Mouse (Mus musculus): Measurements from ENCODE around the gene Hamp2.
"Not testable (repeated sequence)": the region's sequence is repeated elsewhere in the genome, so short reads cannot be mapped to it uniquely, and the experiment has no call there.

Gene Hamp2

GRCm38 (mm10) chr7:30924581-30924980 lies at the start of gene Hamp2:
Hamp2 (minus strand) TSS chr7:30924681.
- DNase-seq (ENCODE audit: low read depth): not testable (repeated sequence)

- DNase-seq (ENCODE audit: low read depth): peak; percentile 87
Measured at GRCm38 (mm10) chr7:30973501-30974289, 49.2 kb upstream of the Hamp2 start, which contains the start of gene Fam187b. Fam187b (plus strand) TSS chr7:30973790.

- no peak for DNase-seq (ENCODE audit: low read depth)
Measured at GRCm38 (mm10) chr7:30973251-30973500, 48.7 kb upstream of the Hamp2 start, which contains the start of gene Lsr. Lsr (minus strand) TSS chr7:30973464.

- DNase-seq (ENCODE audit: low read depth): no peak
Measured at GRCm38 (mm10) chr7:30972426-30973250, 48.2 kb upstream of the Hamp2 start.

- DNase-seq (ENCODE audit: low read depth): no peak
Measured at GRCm38 (mm10) chr7:30971901-30972300, 47.4 kb upstream of the Hamp2 start.

- no peak for DNase-seq (ENCODE audit: low read depth)
Measured at GRCm38 (mm10) chr7:30969174-30969573, 44.7 kb upstream of the Hamp2 start.

- DNase-seq (ENCODE audit: low read depth): no peak
Measured at GRCm38 (mm10) chr7:30968611-30969010, 44.1 kb upstream of the Hamp2 start.

- no peak for DNase-seq (ENCODE audit: low read depth)
Measured at GRCm38 (mm10) chr7:30966657-30967056, 42.2 kb upstream of the Hamp2 start.

GRCm38 (mm10) chr7:30965677-30966076 lies 41.2 kb upstream of the Hamp2 start:
- no peak for DNase-seq (ENCODE audit: low read depth)

- DNase-seq (ENCODE audit: low read depth): no peak
Measured at GRCm38 (mm10) chr7:30964366-30964765, 39.9 kb upstream of the Hamp2 start.

- DNase-seq (ENCODE audit: low read depth): no peak
Measured at GRCm38 (mm10) chr7:30962862-30963261, 38.4 kb upstream of the Hamp2 start.

GRCm38 (mm10) chr7:30959786-30960349 lies 35.4 kb upstream of the Hamp2 start:
- no peak for DNase-seq (ENCODE audit: low read depth)

GRCm38 (mm10) chr7:30958866-30959487 lies 34.5 kb upstream of the Hamp2 start:
- no peak for DNase-seq (ENCODE audit: low read depth)

GRCm38 (mm10) chr7:30958109-30958865 lies 33.8 kb upstream of the Hamp2 start:
- no peak for DNase-seq (ENCODE audit: low read depth)

- DNase-seq (ENCODE audit: low read depth): peak; percentile 78
Measured at GRCm38 (mm10) chr7:30957367-30957783, 32.9 kb upstream of the Hamp2 start.

- DNase-seq (ENCODE audit: low read depth): no peak
Measured at GRCm38 (mm10) chr7:30956756-30957366, 32.4 kb upstream of the Hamp2 start, which contains the start of gene Usf2. Usf2 (minus strand) TSS chr7:30956803.

GRCm38 (mm10) chr7:30956357-30956751 lies 31.9 kb upstream of the Hamp2 start:
- no peak for DNase-seq (ENCODE audit: low read depth)

- no peak for DNase-seq (ENCODE audit: low read depth)
Measured at GRCm38 (mm10) chr7:30955584-30956356, 31.3 kb upstream of the Hamp2 start.

GRCm38 (mm10) chr7:30954971-30955520 lies 30.6 kb upstream of the Hamp2 start:
- DNase-seq (ENCODE audit: low read depth): no peak

GRCm38 (mm10) chr7:30954036-30954435 lies 29.6 kb upstream of the Hamp2 start:
- no peak for DNase-seq (ENCODE audit: low read depth)
